Mouse (Mus musculus) liver, embryonic 15.5 days (tissue): Measurements from ENCODE around the gene B4galt4. TPM values are rescaled to one million over a fixed set of nuclear protein-coding genes. Genes with fewer than 3 reads are reported as not detected.
"Not testable (repeated sequence)": the region's sequence is repeated elsewhere in the genome, so short reads cannot be mapped to it uniquely, and the experiment has no call there.

ENCODE experiments used
- ATAC-seq: fragments of 200-750 bp; cut with Nextera tagmentation; 2 replicates; pipeline ENCODE4 v1.8.0; 2017; ENCODE audit warnings: moderate number of reproducible peaks, mild to moderate bottlenecking, moderate library complexity; ENCODE audit not compliant: insufficient read depth
- H3K27ac ChIP-seq: fragments of 300-500 bp; sonication (generic); replicated peaks from 2 replicates; pipeline ENCODE4 v1.5.1; 2015; ENCODE audit warnings: mild to moderate bottlenecking, inconsistent platforms
- H3K27me3 ChIP-seq: fragments of 300-500 bp; sonication (generic); 2 replicates; pipeline ENCODE4 v1.6.1; 2015; ENCODE audit warnings: mild to moderate bottlenecking, inconsistent platforms
- H3K36me3 ChIP-seq: fragments of 300-500 bp; sonication (generic); replicated peaks from 2 replicates; pipeline ENCODE4 v1.6.1; 2015; ENCODE audit warnings: moderate library complexity, mild to moderate bottlenecking, inconsistent platforms
- H3K4me1 ChIP-seq: fragments of 300-500 bp; sonication (generic); replicated peaks from 2 replicates; pipeline ENCODE4 v1.6.1; 2015; ENCODE audit warnings: inconsistent platforms
- H3K4me2 ChIP-seq: fragments of 300-500 bp; sonication (generic); 2 replicates; pipeline ENCODE4 v1.6.1; 2015; ENCODE audit warnings: moderate library complexity, mild to moderate bottlenecking, inconsistent platforms
- H3K4me3 ChIP-seq: fragments of 300-500 bp; sonication (generic); replicated peaks from 2 replicates; pipeline ENCODE4 v1.5.1; 2015; ENCODE audit warnings: mild to moderate bottlenecking, inconsistent platforms
- H3K9ac ChIP-seq: fragments of 300-500 bp; sonication (generic); 2 replicates; pipeline ENCODE4 v1.6.1; 2015; ENCODE audit warnings: moderate library complexity, mild to moderate bottlenecking, inconsistent platforms
- H3K9me3 ChIP-seq: fragments of 300-500 bp; sonication (generic); replicated peaks from 2 replicates; pipeline ENCODE4 v1.6.1; 2016; ENCODE audit warnings: inconsistent platforms
- WGBS: fragments of 180-500 bp; shearing (Covaris S2); methylation state at CpG from one replicate; pipeline ENCODE4 v1.1.7; 2015; ENCODE audit warnings: mixed read lengths; ENCODE audit not compliant: insufficient replicate concordance; 5-methylcytosine and 5-hydroxymethylcytosine counted together
- polyA plus RNA-seq: library from polyadenylated mRNA; unstranded; fragments of >200 nt; fragmentation: Nextera tagmentation; extraction: Ambion mirVana; gene quantifications from 2 replicates; pipeline ENCODE4 v1.2.1, GENCODE M21; 2015

The B4galt4 gene
- polyA plus RNA-seq, 1 experiment from 2014 or later, result 3.2 TPM

GRCm38 (mm10) chr16:38798957-38799450 is 56.9 kb downstream of the B4galt4 start:
- no peak overlapping the region for H3K4me3 ChIP-seq
- no peaks in the 10 kb centered on the region for H3K36me3 ChIP-seq
- no peak overlapping the region for H3K4me2 ChIP-seq
- H3K9ac ChIP-seq, result no peak overlapping the region
- ATAC-seq, result no peak
- H3K27me3 ChIP-seq, result peaks cover 15% of the 10 kb centered on the region; the same call in 1 of the 2 replicates
- no peaks in the 10 kb centered on the region for H3K4me1 ChIP-seq
- H3K27ac ChIP-seq, result no peak overlapping the region
- no peaks in the 10 kb centered on the region for H3K9me3 ChIP-seq
- WGBS, result 61% methylated on average over 3 of the region's 3 CpGs

DNA sequence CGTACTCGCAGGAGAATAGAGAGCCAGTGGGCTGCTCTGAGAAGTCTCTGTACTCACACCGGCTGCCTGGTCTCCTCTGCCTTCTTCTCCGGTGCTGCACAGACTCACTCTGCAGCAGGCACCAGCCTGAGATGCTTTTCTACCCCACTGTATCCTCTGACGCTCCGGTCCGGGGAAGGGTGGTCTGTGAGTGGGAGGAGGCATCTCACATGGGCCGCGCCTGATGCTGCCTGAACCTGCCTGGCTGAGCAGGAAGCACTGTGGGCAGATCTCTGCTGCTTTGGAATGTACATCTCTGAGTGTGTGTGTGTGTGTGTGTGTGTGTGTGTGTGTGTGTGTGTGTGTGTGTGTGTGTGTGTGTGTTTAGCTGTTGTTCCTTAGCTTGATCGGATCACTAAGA is 58.0 kb downstream of the B4galt4 start, which contains the start of gene Upk1b:
Gene Upk1b (minus strand): TSS at position 238 of the 400 bp plus-strand sequence.
- Histone ChIP-seq H3K27me3 (peaks cover 15% of the 10 kb centered on the region; the same call in 1 of the 2 replicates), H3K4me1 (no peaks in the 10 kb centered on the region), H3K27ac (no peak within 1 kb of the TSS), H3K9ac (no peak within 1 kb of the TSS), H3K9me3 (no peaks in the 10 kb centered on the region), H3K4me2 (no peak within 1 kb of the TSS), H3K4me3 (no peak within 1 kb of the TSS), H3K36me3 (no peaks in the 10 kb centered on the region)
- ATAC-seq, result no peak
- WGBS, result 32% methylated on average over 10 of the region's 10 CpGs

DNA sequence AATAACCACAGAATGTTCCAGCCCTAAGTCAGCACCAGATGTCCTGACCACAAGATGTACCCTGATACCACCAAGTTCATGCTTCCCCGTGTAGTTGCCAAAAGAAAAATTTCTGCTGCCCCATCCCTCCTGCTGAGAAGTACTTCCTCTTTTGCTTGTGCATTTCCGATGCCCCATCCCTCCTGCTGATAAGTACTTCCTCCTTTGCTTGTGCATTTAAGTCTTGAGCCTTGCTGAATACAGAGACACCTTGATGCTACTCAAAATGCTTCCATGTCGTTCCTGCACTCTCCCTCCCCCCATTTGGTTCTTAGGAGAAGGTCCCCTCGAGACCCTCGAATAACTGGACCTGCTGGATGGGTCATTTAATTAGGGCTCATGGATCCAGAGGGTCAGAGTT is 65.7 kb downstream of the B4galt4 start:
- not testable (repeated sequence) for H3K9ac ChIP-seq, H3K36me3 ChIP-seq, H3K9me3 ChIP-seq, H3K4me1 ChIP-seq, ATAC-seq, H3K27ac ChIP-seq, H3K4me3 ChIP-seq, H3K4me2 ChIP-seq, H3K27me3 ChIP-seq
- WGBS, result 50% methylated on average over 5 of the region's 5 CpGs

GRCm38 (mm10) chr16:38810196-38810595 is 68.1 kb downstream of the B4galt4 start:
- no peak for ATAC-seq
- no peaks in the 10 kb centered on the region for H3K4me1 ChIP-seq
- H3K4me2 ChIP-seq, result no peak overlapping the region
- WGBS, result 66% methylated on average over 5 of the region's 5 CpGs
- H3K9me3 ChIP-seq, result no peaks in the 10 kb centered on the region
- H3K36me3 ChIP-seq, result no peaks in the 10 kb centered on the region
- H3K27me3 ChIP-seq, result no peaks in the 10 kb centered on the region
- H3K27ac ChIP-seq, result no peak overlapping the region
- no peak overlapping the region for H3K9ac ChIP-seq
- no peak overlapping the region for H3K4me3 ChIP-seq

DNA sequence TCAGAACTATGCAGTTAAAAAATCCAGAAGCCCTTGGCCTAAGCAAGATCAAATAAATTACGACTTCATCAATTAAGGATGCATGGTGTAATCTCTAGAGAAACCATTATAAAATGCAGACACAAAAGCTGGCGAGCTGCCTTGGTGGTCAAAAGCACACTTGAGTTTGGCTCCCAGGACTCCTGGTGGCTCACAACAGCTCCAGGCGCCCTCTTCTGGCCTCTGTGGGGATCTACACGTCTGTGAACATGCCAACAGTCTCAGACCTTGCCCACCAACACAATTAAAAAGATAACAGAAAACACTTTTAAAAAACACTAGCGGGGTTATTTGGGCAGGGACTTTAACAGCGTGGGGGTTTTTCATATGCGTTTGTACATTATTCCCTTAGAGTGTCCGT is 70.5 kb downstream of the B4galt4 start:
- Histone ChIP-seq H3K4me2 (no peak overlapping the region), H3K27me3 (no peaks in the 10 kb centered on the region), H3K4me1 (no peaks in the 10 kb centered on the region), H3K4me3 (no peak overlapping the region), H3K27ac (no peak overlapping the region), H3K36me3 (no peaks in the 10 kb centered on the region), H3K9ac (no peak overlapping the region), H3K9me3 (no peaks in the 10 kb centered on the region)
- WGBS, result 21% methylated on average over 8 of the region's 8 CpGs
- no peak for ATAC-seq

Other genes starting within 250 kb of the B4galt4 start
- gene Timmdc1, start 219.6 kb upstream of the B4galt4 start, polyA plus RNA-seq, result 10.2 and 12.4 TPM in 2 replicates
- 7.1 and 7.6 TPM in 2 replicates for gene Poglut1, start 192.0 kb upstream of the B4galt4 start, polyA plus RNA-seq
- gene Tmem39a, start 183.6 kb upstream of the B4galt4 start, polyA plus RNA-seq, result 31.4 and 38.1 TPM in 2 replicates
- 1.5 and 1.6 TPM in 2 replicates for gene Arhgap31, start 29.0 kb upstream of the B4galt4 start, polyA plus RNA-seq
- gene Upk1b, start 58.1 kb downstream of the B4galt4 start, polyA plus RNA-seq, result 1.3 and 1.8 TPM in 2 replicates
- gene 4930435E12Rik, start 86.5 kb downstream of the B4galt4 start, polyA plus RNA-seq, result not detected in 2 replicates
- gene Igsf11, start 150.4 kb downstream of the B4galt4 start, polyA plus RNA-seq, result 0.08 and 0.13 TPM in 2 replicates